ENCODE assay signal across 13 mouse cellular contexts in genomic region chr12:71346071-71346470, GRCm38 (mm10). TPM values are rescaled to one million over a fixed set of nuclear protein-coding genes. Genes with fewer than 3 reads are reported as not detected.
A peak's percentile ranks its signal among the peaks of the same experiment; 100 is the strongest.
DNase-seq lines count a peak whose midpoint lies in the region; ATAC-seq lines count a peak whose summit lies in the region.
"Had no signal": no experiment of that assay in that cellular context is flagged by ENCODE, and none has a peak within 500 bp of the region (broad histone marks: within the 10 kb centered on the region; RNA-seq: fewer than 3 reads in every experiment).

No protein-coding gene starts in this region.

- WGBS in embryonic facial prominence, embryonic 14.5 days = 25% methylated on average over 5 of the region's 5 CpGs
- 24% methylated on average over 5 of the region's 5 CpGs for WGBS in stomach, embryonic 16.5 days

- DNase-seq in kidney, adult 18-20 months = peak; percentile 18
- no peak for DNase-seq in kidney, adult 11 months
- DNase-seq in embryonic facial prominence, embryonic 14.5 days (ENCODE audit: low spot score) = peak; percentile 55
- peak; percentile 52 for DNase-seq in kidney, postnatal 10 days
- no peak for DNase-seq in gastrocnemius, postnatal 36 days
- DNase-seq: cerebellum, adult 2 months; spleen, adult 18-20 months; thymus, postnatal 14 days had no signal

- peaks cover 15% of the 10 kb centered on the region; the same call in 1 of the 2 replicates for H3K4me1 ChIP-seq in embryonic facial prominence, embryonic 14.5 days (ENCODE audit: control insufficient read depth, insufficient read depth, low read length)
- peaks cover 6% of the 10 kb centered on the region for H3K4me1 ChIP-seq in stomach, embryonic 16.5 days (ENCODE audit: control insufficient read depth, insufficient read depth, low read length)
- H3K4me1 ChIP-seq: liver, embryonic 15.5 days had no signal

- H3K36me3 ChIP-seq in embryonic facial prominence, embryonic 14.5 days (ENCODE audit: control insufficient read depth, insufficient read depth, low read length) = no peaks in the 10 kb centered on the region
- H3K36me3 ChIP-seq in stomach, embryonic 16.5 days (ENCODE audit: control insufficient read depth, insufficient read depth, low read length) = no peaks in the 10 kb centered on the region
- H3K36me3 ChIP-seq: liver, embryonic 15.5 days had no signal

- no peak overlapping the region for H3K9ac ChIP-seq in embryonic facial prominence, embryonic 14.5 days (ENCODE audit: low read depth, low read length)
- no peak overlapping the region for H3K9ac ChIP-seq in stomach, embryonic 16.5 days (ENCODE audit: low read length)
- H3K9ac ChIP-seq: liver, embryonic 15.5 days had no signal

- no peak overlapping the region for H3K4me3 ChIP-seq in embryonic facial prominence, embryonic 14.5 days (ENCODE audit: low read depth, low read length)
- H3K4me3 ChIP-seq in stomach, embryonic 16.5 days (replicated peaks; ENCODE audit: low read length) = no peak overlapping the region
- H3K4me3 ChIP-seq: liver, embryonic 15.5 days had no signal

- H3K4me2 ChIP-seq in embryonic facial prominence, embryonic 14.5 days (ENCODE audit: low read depth, low read length) = peak overlapping the region; percentile 13
- H3K4me2 ChIP-seq in stomach, embryonic 16.5 days (ENCODE audit: low read depth, low read length) = peak overlapping the region; percentile 26
- H3K4me2 ChIP-seq: liver, embryonic 15.5 days had no signal

- ATAC-seq in embryonic facial prominence, embryonic 14.5 days (ENCODE audit: low read depth) = no peak
- no peak for ATAC-seq in stomach, embryonic 16.5 days (ENCODE audit: insufficient read depth, low FRiP score)
- no peak for ATAC-seq in frontal cortex, adult (ENCODE audit: low TSS enrichment)
- ATAC-seq: forebrain, embryonic 16.5 days; midbrain, embryonic 16.5 days had no signal

- intact Hi-C loops in gastrocnemius, postnatal 36 days (cut with DNase I) = no loop called here

- H3K9me3 ChIP-seq in embryonic facial prominence, embryonic 14.5 days (ENCODE audit: control insufficient read depth, low read length) = no peaks in the 10 kb centered on the region
- H3K9me3 ChIP-seq in stomach, embryonic 16.5 days (replicated peaks; ENCODE audit: control insufficient read depth, low read length) = no peaks in the 10 kb centered on the region
- H3K9me3 ChIP-seq: liver, embryonic 15.5 days had no signal

- 0 out of 2 replicates have a peak overlapping the region, but pooled peaks have one; percentile 3 for H3K27ac ChIP-seq in embryonic facial prominence, embryonic 14.5 days (replicated peaks; ENCODE audit: low read depth, low read length)
- peak overlapping the region; percentile 20 for H3K27ac ChIP-seq in stomach, embryonic 16.5 days (ENCODE audit: low read length)
- H3K27ac ChIP-seq: liver, embryonic 15.5 days had no signal

- H3K27me3 ChIP-seq in embryonic facial prominence, embryonic 14.5 days (replicated peaks; ENCODE audit: control insufficient read depth, insufficient read depth, low read length) = no peaks in the 10 kb centered on the region
- H3K27me3 ChIP-seq in stomach, embryonic 16.5 days (ENCODE audit: control insufficient read depth, insufficient read depth, low read length) = no peaks in the 10 kb centered on the region
- H3K27me3 ChIP-seq: liver, embryonic 15.5 days had no signal

RNA-seq across cellular contexts. Expression of gene Dact1, which starts 36.4 kb away (rescaled TPM):
- polyA plus RNA-seq in embryonic facial prominence, embryonic 14.5 days (2014; fragmentation: Nextera tagmentation; extraction: Ambion mirVana) = 19.1 and 21.9 TPM in 2 replicates
- 6.3 and 8.7 TPM in 2 replicates for polyA plus RNA-seq in stomach, embryonic 16.5 days (2015; fragmentation: Nextera tagmentation; extraction: Ambion mirVana)
- total RNA-seq in gastrocnemius, postnatal 36 days (2021) = 1 to 10 TPM; 4.0 to 5.7 TPM

Comparison
In these comparisons a context has a peak if more than half of its experiments do, and no peak if none do; other contexts are left out.
1. DNase-seq: peak in kidney, adult 18-20 months (single experiment), embryonic facial prominence, embryonic 14.5 days (single experiment) and kidney, postnatal 10 days (single experiment); none in kidney, adult 11 months (single experiment) and gastrocnemius, postnatal 36 days (0 of 2).